Mouse (Mus musculus) erythroblast, embryonic 14.5 days (primary cell): ENCODE results near the gene Pik3r1.

Source experiments
- GATA1 ChIP-seq: IDR thresholded peaks from 2 replicates; pipeline ENCODE4 v1.6.1; 2012; ENCODE audit warnings: low read length, inconsistent platforms, mixed read lengths
- TAL1 ChIP-seq: IDR thresholded peaks from 3 replicates; pipeline ENCODE4 v1.6.1; 2012; ENCODE audit warnings: low read length, inconsistent platforms, mixed read lengths

GRCm38 (mm10) chr13:101693967-101694495, 74.0 kb downstream of the Pik3r1 start:
- TF ChIP-seq GATA1 (peak; percentile 47), TAL1 (no peak)
